Mouse (Mus musculus) fat pad, adult 2 months (tissue): Measurements from ENCODE around the gene Aurka.

Experiments
- DNase-seq: peaks from one replicate; pipeline ENCODE4 v3.0.0-alpha.2; 2011; ENCODE audit warnings: low read depth, low spot score; ENCODE audit errors: extremely low read depth

Gene Aurka

DNA sequence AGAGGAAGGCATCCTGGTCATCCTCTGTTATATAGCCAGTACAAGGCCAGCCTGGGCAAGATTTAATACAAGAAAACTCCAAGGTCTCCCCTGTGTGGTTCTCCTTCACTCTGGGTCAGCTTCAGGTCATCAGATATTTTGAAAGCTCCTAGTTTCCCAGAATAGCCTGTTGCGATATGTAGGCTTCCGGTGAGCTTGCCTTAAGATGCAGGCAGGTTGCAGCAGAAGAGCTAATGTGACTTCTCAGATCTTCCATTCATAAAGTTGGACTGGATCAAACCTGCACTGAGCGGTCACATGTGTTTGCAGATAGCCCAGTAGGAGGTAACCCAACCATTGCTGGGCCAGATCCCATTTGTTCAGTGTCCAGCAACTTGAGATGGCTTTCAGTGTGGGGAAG is 14.4 kb upstream of the Aurka start:
- DNase-seq = no peak

DNA sequence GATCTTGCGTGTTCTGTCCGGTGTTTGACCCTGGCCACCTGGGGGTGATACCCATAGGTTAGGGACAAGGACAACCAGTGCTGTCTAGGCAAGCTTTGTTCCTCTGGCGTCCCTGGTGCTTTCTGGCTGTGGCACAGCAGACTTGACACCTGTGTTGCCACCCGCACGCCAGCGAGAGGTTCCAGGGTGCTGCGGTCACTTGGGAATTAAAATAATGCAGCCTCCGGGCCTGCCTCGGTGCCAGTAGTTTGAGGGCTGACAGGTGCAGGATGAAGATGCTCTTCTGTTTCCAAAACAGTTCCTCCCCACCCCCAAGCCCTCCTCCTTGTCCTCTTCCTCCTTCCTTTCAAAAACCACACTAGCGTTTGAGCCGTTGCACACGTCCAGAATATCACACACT is 11.6 kb upstream of the Aurka start:
- DNase-seq = no peak

DNA sequence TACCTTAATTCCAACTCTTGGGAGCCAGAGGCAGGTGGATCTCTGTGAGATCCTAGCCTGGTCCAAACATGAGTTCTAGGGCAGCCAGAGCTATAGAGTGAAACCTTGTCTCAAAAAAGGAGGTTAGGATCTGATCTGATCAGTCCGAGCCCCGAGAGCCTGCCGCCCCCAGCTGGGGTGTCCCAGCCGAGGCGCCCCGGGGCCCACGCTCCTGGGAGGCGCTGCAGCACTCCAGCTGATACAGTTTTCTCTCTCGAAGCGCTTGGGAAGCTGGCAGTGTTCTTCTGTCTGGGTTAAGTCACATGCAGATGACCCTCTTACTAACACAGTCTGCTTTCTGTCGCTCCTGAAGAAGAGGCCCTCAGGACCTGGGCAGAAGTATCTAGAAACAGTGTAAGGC is 11.0 kb upstream of the Aurka start:
- no peak for DNase-seq

DNA sequence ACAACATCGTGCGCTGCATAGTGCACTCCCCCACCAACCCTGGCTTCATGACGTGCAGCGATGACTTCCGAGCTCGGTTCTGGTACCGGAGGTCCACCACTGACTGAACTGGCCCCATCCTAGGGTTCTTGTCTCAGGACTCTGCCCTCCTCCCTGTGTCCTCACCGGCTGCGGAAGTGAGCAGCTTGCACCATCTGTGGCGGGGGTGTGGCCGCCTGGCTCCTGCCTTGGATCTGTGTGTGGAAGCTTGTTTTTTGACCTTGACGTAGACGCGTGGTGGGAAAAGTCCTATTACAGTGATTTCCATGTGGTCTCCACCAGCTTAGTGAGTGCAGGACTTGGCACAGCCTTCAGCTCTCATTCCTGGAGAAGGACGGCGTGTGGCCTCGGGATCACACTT is 10.2 kb upstream of the Aurka start:
- DNase-seq = no peak

DNA sequence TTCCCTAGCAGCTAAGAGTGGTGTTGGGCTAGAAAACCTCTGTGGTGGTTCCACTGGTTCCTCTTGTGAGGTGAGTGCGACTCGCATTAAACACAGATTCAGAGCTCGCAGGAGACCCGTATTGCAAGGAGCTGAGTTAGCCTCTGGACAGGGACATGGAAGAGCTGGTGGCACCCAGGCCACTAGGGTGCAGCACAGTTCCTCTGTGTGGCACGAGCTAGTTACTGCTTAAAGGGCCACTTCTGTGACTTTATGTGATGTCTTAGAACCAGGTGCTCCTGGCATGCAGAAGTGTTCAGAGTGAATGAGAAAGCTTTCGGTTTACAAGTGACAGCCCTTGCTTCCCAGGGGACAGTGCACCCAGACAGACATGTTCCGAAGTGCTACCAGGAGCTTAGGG is 8.0 kb upstream of the Aurka start:
- DNase-seq = no peak

DNA sequence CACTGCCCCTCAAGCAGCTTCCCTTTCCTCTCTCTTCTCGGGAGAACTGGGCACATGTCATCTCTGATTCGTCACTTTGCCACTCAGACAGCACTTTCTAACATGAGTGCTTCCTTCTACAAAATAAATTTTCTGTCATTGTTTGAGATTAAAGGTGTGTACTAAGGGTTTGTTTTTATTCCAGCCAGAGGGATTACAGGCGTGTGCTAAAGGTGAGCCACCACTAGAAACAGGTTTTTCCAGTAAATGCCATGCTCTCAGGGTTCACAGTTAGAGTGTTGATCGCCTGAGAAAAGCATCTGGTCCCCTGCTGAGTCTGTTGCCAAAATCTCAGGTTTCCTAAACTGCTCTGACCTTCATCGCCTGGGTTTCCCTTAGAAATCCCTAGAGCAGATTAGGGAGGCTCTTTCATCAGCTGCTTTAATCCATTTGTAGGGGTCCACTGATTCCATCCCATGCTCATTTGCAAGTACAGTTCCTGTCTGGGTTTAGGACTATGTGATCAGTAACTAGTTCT is 6.7 kb upstream of the Aurka start:
- DNase-seq = no peak

DNA sequence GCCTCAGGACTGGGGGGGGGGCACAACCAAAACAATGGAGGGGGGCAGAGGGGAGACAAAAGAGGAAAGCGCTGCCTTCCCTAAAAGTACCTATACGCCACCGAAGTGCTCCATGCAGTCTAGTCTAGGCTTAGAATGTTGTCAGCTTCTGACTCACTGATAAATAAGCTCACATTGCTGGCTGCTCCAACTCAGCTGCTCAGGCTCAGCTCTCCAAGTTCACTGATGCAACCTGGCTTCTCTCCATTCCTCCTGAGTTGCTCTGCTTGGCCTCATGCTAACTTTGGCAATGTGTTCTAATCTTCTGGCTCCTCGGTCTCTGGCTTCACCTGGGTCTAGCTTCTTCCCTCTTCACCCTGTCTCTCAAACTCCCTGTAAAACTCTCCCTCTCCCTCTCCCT is 6.2 kb upstream of the Aurka start:
- DNase-seq = peak; percentile 69

DNA sequence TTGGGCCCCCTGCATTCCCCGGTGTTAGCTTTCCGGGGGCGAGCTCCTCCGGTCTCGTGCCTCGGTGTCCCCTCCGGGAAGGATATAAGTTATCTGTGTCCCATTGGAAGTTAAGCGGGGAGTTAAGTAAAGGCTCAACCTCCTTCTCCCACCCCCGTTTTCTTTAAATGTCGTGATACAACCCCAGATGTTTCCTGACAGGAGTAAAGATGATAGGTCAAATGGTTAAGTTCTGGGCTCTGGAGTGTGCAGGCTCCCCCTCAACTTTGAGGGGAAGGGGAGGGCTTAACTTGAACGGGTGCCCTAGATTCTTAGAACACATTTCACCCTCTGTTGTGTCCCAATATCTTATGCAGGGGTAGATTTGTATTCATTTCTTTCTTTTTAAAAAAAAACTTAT is 923 bp upstream of the Aurka start:
- DNase-seq = no peak

DNA sequence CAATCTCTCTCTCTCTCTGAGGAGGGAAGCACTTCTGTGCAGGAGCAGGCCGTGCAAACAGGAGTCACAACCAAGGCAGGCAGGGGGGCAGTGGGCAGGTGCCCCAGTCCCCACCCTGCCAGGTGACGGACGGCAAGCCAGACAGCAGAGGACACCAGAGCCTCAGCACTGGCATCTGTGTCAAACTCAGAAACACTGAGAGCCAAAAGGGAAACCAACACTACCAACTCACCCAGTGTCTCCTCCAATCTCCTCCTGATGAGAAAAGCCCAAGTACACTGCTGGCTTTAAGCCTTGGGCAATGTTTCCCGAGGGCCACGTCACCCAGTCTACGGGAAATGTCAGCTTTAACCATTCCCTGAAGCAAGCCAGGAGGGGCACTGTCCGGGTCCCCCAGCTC is 7.2 kb downstream of the Aurka start:
- DNase-seq = no peak

DNA sequence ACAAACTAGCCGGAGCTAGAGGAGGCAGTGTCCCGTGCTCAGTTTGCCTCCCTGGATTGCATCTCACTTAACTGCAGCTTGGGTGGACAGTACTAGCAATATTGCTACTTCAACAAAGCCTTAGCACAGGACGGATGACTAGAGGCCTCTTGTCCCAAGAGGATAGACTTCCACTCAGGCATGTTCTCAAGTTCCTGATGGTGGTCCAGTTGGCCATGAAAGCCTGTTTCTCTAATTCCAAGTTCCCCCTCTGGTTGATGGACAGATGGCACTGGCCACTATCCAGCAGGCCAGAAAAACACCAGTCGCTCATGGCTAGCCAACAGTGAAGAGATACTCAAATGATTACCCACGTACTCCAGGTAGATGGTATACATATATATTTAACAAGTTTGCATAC is 14.5 kb downstream of the Aurka start:
- DNase-seq = no peak

DNA sequence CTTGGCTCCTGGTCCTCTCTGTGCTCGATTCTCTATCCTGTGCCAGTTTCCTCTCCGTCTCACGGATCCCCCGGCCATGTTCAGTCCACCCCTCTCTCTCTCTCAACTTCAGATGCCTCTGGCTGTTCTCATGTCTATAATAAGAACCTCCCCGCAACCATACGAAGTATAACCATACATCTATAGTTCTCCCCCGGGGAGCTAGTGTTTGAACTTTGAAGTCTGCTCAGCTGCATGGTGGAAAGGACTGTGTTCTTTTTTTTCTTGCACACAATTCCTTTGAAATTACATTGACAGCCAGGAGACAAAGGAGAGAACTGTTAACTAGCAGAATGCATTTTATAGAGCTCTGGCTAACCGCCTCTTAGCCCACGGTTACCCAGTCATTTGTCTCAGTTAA is 15.6 kb downstream of the Aurka start:
- DNase-seq = no peak

DNA sequence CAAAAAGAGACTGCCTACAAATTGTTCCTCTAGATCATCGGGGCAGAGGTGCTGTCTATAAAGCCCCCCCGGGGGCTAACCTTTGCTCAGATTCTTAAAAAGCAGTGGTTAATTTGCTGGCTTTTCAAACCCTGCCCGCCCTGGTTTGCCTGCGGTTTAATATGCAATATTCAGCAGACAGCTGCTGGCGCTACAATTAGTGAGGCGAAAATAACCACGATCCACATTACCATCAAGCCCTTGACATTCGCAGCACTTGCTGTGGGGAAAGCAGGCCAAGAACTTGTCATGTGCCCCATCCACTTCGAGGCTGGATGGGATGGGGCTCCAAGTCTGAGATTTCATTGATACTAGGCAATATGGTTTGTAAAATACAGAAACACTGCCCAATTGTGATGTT is 17.1 kb downstream of the Aurka start:
- no peak for DNase-seq

DNA sequence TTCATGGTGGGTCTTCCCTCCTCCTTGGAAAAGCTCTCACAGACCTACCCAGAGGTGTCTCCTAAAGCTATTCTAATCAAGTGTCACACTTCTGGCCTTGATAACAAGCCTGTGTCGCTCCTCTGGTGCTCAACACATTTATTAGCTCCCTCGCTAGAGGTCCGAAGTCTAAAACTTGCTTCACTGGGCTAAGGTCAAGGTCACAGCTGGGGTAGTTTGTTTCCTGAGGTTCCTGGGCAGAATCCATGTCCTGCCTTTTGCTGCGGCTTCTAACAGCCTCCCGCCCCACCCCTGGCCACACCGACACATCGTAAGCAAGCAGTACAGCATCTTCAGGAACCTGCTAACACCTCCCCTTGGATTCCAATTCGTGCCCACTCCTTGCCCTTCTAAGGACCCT is 19.6 kb downstream of the Aurka start:
- no peak for DNase-seq

DNA sequence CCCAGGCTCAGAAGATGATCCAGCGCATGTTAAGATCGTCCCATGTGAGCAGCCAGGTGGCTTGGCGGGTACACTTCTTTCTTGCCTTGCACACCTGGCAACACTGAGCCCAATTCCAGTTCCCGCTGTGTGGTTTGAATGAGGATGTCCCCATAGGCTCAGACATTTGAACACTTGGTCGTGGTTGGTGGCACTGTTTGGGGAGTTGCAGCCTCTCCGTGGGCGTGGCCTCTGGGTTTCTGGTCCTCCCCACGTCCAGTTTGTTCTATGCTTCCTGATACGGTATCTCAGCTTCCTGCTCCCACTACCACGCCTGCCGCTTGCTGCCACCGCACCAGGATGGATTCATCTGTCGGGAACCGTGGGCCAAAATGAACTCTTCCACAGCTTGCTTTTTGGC is 20.6 kb downstream of the Aurka start:
- DNase-seq = no peak

DNA sequence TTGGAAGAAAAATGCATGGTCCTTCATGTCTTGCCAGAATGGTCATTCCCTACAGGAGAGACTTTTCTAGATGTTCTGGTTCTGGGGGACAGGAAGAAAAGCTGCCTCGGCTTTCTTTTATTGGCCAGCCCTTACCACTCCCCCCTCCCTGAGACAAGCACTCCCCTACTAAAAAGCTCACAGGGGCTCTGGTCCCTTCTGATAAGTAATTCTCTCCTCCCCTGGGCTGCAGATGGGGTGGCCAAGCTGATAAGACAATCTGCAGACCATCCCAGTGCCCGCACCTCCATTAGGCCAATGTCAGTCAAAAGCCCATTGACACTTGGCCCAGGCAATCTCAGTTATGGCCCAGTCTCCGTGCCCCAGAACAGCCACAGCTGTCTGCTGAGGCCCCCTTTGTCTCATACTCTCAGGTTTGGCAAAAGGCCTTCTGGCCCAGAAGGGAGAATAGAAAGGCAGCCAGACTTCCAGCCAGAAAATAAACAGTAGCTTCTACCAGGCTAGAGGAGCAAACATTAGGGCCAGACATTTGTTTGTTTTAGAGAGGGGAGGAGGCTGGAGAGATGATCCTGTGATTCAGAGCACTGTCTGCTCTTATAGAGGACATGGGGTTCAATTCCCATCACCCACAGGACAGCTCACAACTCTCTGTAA is 21.9 kb downstream of the Aurka start:
- no peak for DNase-seq

DNA sequence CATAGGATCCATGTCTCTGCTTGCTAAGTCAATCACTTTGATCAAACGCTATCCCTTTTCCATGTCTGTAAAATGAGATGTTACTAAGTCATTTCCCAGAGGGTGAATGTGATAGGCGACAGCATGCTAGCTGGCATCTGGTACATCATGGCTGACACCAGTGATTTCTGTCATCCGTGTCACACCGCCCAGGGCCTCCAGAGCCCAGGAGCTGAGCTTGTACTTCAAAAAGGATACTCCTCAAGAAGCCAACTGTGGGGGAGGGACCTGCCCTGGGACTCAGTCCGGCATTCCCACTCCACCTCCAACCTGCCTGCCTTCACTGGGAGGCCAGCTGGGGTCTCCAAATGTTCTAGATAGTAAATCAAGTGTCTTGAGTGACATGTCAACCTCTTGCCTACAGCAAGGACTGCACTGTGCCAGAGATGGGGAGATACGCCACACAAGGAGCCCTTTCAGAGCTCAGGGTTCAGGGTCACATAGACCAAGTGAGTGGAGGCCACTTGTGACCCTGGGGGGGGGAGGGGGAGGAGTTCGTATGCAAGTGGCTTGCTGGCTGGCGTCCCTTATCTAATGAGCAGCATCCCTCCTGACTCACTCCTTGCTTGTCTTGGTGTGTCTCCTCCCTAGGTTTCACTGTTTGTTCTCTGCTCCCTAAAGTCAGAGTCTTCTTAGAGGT is 23.3 kb downstream of the Aurka start:
- DNase-seq = no peak

DNA sequence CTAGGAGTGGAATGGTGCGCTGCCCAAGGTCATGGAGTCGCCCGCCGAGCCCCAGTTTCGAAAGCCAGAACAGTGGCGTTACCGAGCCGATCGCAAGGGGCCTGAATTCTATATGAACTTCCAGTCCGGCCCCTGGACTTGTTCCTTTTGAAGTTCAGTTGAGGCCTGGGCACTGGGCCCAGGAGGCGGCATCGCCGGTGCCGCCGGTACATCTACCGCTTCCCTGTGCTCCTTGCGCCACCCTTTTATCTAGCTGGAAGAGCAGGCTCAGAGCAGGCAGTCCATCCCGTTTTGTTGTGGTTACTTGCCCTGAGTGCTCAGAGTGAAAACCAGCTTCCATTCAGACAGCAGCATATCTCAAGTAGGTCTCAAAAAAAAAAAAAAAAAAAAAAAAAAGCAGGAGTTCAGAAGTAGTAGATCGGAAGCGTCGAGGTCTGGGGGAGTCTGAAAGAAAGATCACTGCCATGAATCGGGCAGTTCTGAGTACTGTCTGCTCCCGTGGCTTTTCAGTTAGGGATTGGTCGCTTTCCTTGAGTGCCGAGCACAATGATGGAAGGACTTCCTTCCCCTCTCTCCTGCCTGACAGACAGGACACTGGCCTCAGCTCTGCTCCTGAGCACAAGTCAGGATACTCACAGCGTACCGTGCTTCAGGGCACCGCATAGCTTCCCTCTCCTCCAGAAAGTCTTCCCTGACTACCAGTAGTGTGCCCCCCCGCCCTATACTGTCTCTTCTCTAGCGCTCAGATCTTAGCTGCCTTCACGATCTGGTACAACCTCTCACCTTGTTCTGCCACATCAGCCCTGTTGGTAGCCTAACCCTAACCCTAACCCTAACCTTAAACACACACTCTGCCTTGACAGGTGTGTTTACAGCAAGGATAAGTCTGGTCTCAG is 24.1 kb downstream of the Aurka start:
- peak; percentile 30 for DNase-seq

DNA sequence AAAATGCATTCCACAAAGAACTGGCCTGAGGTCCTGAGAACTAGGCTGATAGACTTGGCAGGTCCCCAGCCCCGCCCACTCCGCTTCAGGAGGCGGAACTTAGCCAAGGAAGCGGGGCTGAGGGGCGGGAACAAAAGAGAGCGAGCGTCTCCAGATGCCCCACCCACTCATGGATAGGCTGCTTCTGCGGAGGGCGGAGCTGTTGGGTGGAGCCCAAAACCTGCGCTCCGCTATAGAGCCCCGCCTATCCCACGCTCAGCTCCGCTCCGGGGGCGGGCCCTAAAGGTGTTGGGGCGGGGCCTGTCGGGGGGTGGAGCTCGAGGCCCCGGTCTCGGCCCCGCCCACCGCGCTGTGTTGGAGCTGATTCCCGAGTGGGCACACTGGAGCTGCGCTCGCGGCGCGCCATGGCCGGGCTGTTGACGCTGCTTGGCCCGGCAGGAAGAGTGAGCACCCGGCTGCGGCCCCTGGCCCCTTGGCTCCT is 25.0 kb downstream of the Aurka start, which contains the start of gene Fam210b:
Gene Fam210b (plus strand): TSS at position 308 of the 481 bp plus-strand sequence.
- DNase-seq = peak; percentile 77

DNA sequence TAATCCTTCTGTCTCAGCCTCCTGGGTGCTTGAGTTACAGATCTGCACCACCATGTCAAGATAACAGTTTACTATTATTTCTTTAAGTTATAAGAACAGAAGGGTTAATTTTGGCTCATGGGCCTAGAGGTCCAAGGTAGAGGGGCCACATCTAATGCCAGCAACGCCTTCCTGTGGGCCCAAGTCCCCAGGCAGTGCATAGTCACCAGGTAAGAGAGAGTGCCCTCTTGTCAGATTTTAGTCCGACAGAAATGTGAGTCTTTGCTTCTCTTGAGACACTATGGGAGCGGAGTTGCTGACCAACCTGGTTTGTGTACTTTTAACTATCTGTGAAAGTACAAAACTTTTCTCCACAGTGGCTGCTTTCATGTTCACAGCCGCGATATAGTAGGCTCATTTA is 25.7 kb downstream of the Aurka start:
- no peak for DNase-seq

DNA sequence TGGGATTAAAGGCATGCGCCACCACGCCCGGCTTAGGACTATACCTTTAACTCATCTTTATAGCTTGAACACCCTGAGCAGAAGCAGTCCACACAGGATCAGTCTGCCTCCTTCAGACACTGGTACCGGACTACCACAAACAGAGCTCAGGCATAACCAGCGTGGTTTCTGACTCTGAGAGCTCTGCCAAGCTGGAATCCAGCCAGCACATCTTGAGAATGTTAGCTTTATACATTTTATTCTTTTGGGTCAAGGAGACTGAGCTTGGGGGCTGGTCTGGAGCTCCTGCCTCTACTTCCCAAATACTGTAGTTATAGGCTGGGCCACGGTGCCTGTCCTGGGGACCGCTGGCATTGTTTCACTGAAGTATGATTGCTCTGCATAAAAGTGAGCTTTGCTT is 26.6 kb downstream of the Aurka start:
- no peak for DNase-seq

DNA sequence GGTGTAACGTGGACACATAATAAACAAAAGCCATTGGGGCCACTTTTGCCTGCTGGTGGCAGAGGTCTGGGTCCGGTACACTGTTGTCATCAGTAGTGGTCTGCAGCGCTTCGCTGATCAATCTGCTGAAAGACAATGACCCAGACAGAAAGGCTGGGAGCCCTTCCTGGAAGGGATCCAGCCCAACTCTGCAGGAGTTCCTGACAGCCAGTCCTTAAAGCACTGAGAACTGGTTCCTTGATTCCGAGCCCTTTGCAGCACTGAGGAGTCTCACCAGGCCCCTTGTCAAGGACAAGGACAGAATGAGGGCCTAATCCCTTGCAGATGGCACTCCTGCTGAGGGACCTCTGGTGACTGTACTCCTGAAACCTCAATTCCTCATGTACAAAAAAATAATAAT is 28.7 kb downstream of the Aurka start:
- no peak for DNase-seq

DNA sequence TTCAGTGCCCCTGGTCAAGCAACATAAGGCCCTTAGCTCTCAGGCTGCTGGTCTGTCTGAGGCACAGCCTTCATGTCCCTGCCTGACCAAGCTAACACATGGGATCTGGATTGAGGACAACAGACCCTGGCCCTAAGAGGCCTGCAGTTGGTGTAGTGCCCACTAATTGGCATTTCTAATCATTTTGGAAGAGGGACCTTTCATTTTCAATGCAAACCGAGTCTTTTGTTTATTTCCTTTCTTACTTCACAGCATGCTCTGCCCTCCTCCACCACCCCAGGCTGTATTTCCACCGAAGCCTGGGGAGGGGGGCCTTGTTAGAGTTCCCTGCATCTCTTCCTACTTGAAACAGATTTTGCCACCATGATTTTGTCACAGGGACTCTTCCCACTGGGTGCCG is 29.4 kb downstream of the Aurka start:
- no peak for DNase-seq
